Mouse (Mus musculus) stomach, embryonic 14.5 days (tissue): Measurements from ENCODE around the gene 4632433K11Rik. TPM values are rescaled to one million over a fixed set of nuclear protein-coding genes. Genes with fewer than 3 reads are reported as not detected.

Experiments
- ATAC-seq: fragments of 200-750 bp; cut with Nextera tagmentation; 2 replicates; pipeline ENCODE4 v1.8.0; 2017; ENCODE audit warnings: low read depth, moderate TSS enrichment; ENCODE audit not compliant: insufficient number of reproducible peaks, insufficient read depth, low FRiP score
- H3K27ac ChIP-seq: fragments of 300-500 bp; sonication (generic); 2 replicates; pipeline ENCODE4 v1.5.1; 2014; ENCODE audit warnings: mild to moderate bottlenecking, low read length, moderate library complexity, mixed read lengths
- H3K27me3 ChIP-seq: fragments of 300-500 bp; sonication (generic); 2 replicates; pipeline ENCODE4 v1.6.1; 2014; ENCODE audit warnings: low read length, control low read depth, mixed read lengths; ENCODE audit not compliant: control insufficient read depth, insufficient read depth
- H3K36me3 ChIP-seq: fragments of 300-500 bp; sonication (generic); 2 replicates; pipeline ENCODE4 v1.6.1; 2014; ENCODE audit warnings: mild to moderate bottlenecking, control low read depth, low read length, moderate library complexity, mixed read lengths; ENCODE audit not compliant: control insufficient read depth, insufficient read depth
- H3K4me1 ChIP-seq: fragments of 300-500 bp; sonication (generic); 2 replicates; pipeline ENCODE4 v1.6.1; 2014; ENCODE audit warnings: low read length, control low read depth, mixed read lengths; ENCODE audit not compliant: control insufficient read depth, insufficient read depth
- H3K4me2 ChIP-seq: fragments of 300-500 bp; sonication (generic); replicated peaks from 2 replicates; pipeline ENCODE4 v1.6.1; 2014; ENCODE audit warnings: low read depth, low read length, control low read depth
- H3K4me3 ChIP-seq: fragments of 300-500 bp; sonication (generic); 2 replicates; pipeline ENCODE4 v1.5.1; 2014; ENCODE audit warnings: low read depth, low read length, control low read depth
- H3K9ac ChIP-seq: fragments of 300-500 bp; sonication (generic); replicated peaks from 2 replicates; pipeline ENCODE4 v1.6.1; 2014; ENCODE audit warnings: low read depth, mild to moderate bottlenecking, control low read depth, low read length, moderate library complexity, mixed read lengths
- H3K9me3 ChIP-seq: fragments of 300-500 bp; sonication (generic); 2 replicates; pipeline ENCODE4 v1.6.1; 2016; ENCODE audit warnings: low read depth, low read length, control low read depth; ENCODE audit not compliant: control insufficient read depth
- WGBS: fragments of 180-500 bp; shearing (Covaris S2); extraction: QIAGEN DNeasy Blood & Tissue Kit; methylation state at CpG from one replicate; pipeline ENCODE4 v1.1.7; 2014; 5-methylcytosine and 5-hydroxymethylcytosine counted together
- polyA plus RNA-seq: library from polyadenylated mRNA; unstranded; fragments of >200 nt; fragmentation: Nextera tagmentation; extraction: Ambion mirVana; gene quantifications from 2 replicates; pipeline ENCODE4 v1.2.1, GENCODE M21; 2014

The 4632433K11Rik gene
- polyA plus RNA-seq, 1 experiment from 2014 or later, result not detected

DNA sequence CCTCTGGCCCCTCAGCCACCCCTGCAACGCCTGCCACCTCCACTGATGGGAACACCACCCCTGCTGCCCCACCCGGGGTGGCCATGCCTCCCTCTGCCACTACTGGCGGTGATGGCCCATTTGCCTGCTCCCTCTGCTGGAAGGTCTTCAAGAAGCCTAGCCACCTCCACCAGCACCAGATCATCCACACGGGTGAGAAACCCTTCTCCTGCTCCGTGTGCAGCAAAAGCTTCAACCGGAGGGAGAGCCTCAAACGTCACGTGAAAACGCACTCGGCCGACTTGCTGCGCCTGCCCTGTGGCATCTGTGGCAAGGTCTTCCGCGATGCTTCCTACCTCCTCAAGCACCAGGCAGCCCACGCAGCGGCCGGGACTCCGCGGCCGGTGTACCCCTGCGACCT lies 4.0 kb upstream of the 4632433K11Rik start:
- H3K4me1 ChIP-seq, result no peaks in the 10 kb centered on the region
- no peak overlapping the region for H3K4me3 ChIP-seq
- WGBS, result 91% methylated on average over 21 of the region's 21 CpGs
- H3K36me3 ChIP-seq, result peaks cover 67% of the 10 kb centered on the region
- H3K27ac ChIP-seq, result no peak overlapping the region
- H3K27me3 ChIP-seq, result no peaks in the 10 kb centered on the region
- peaks cover 38% of the 10 kb centered on the region for H3K9me3 ChIP-seq
- no peak overlapping the region for H3K9ac ChIP-seq
- H3K4me2 ChIP-seq, result no peak overlapping the region
- ATAC-seq, result no peak

DNA sequence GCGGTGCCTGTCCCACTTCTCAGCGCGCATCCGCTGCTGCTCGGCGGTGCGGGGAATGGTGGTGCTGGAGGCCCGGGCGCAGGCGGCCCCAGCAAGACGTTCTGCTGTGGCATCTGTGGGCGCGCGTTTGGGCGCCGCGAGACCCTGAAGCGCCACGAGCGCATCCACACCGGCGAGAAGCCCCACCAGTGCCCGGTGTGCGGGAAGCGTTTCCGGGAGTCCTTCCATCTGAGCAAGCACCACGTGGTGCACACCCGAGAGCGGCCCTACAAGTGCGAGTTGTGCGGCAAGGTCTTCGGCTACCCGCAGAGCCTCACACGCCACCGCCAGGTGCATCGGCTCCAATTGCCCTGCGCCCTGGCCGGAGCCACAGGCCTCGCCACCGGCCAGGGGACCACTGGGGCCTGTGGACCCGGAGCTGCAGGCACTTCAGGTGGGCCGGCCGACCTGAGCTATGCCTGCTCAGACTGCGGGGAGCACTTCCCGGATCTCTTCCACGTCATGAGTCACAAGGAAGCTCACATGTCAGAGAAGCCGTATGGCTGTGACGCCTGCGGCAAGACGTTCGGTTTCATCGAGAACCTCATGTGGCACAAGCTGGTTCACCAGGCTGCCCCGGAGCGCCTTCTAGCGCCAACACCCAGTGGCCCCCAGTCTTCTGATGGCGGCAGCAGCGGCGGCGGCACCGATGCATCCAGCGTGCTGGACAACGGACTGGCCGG lies 3.2 kb upstream of the 4632433K11Rik start:
- ATAC-seq, result no peak
- H3K27ac ChIP-seq, result no peak overlapping the region
- H3K9me3 ChIP-seq, result peaks cover 38% of the 10 kb centered on the region
- H3K4me2 ChIP-seq, result no peak overlapping the region
- no peak overlapping the region for H3K9ac ChIP-seq
- WGBS, result 84% methylated on average over 61 of the region's 63 CpGs
- no peaks in the 10 kb centered on the region for H3K4me1 ChIP-seq
- H3K36me3 ChIP-seq, result peaks cover 70% of the 10 kb centered on the region
- H3K27me3 ChIP-seq, result no peaks in the 10 kb centered on the region
- H3K4me3 ChIP-seq, result no peak overlapping the region

DNA sequence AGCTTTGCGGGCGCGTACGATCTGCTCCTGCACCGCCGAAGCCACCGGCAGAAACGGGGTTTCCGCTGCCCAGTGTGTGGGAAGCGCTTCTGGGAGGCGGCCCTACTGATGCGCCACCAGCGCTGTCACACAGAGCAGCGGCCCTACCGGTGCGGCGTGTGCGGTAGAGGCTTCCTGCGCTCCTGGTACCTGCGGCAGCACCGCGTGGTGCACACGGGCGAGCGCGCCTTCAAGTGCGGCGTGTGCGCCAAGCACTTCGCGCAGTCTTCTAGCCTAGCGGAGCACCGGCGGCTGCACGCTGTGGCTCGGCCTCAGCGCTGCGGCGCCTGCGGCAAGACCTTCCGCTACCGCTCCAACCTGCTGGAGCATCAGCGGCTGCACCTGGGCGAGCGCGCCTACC lies 2.4 kb upstream of the 4632433K11Rik start:
- Histone ChIP-seq H3K27ac (no peak overlapping the region), H3K4me1 (no peaks in the 10 kb centered on the region), H3K27me3 (no peaks in the 10 kb centered on the region), H3K4me3 (no peak overlapping the region), H3K9me3 (peaks cover 38% of the 10 kb centered on the region), H3K9ac (no peak overlapping the region), H3K4me2 (no peak overlapping the region), H3K36me3 (peaks cover 75% of the 10 kb centered on the region)
- no peak for ATAC-seq
- 83% methylated on average over 46 of the region's 46 CpGs for WGBS

DNA sequence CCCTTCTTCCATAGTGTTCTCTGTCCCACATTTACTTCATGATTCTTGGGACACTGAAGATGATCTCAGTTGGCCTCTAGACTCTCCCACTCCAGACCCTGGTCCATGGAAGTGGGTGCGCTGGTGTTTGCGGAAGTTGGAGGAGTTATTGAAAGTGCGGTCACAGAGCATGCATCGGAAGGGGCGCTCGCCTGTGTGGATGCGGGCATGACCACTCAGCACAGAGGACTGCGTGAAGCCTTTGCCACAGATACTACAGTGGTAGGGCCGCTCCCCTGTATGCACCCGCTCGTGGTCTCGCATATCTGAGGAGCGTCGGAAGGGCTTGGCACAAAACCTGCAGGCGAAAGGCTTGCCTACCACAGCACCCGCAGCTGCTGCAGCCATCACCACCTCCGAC lies 1.7 kb downstream of the 4632433K11Rik start:
- WGBS, result 95% methylated on average over 17 of the region's 17 CpGs
- Histone ChIP-seq H3K4me3 (no peak overlapping the region), H3K4me2 (no peak overlapping the region), H3K27me3 (no peaks in the 10 kb centered on the region), H3K36me3 (peaks cover 47% of the 10 kb centered on the region), H3K27ac (no peak overlapping the region), H3K4me1 (no peaks in the 10 kb centered on the region), H3K9ac (no peak overlapping the region), H3K9me3 (peaks cover 20% of the 10 kb centered on the region)
- ATAC-seq, result no peak

DNA sequence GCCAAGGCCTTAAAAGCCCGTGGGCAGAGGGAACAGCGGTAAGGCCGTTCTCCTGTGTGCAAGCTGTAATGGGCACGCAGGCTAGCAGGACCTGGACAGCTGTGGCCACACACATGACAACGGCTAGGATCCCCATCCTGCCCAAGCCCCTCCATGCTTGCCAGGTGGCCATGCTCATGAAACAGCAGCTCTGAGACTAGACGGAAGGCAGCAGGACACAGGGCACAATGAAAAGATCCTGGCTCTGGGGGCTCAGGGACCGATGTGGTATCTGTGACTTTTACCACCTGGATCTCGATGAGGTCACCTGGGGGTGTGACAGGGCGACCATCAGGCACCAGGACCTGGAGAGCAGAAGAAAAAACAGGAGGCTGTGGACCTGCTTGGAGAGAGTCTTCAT lies 2.2 kb downstream of the 4632433K11Rik start:
- WGBS, result 91% methylated on average over 9 of the region's 9 CpGs
- no peaks in the 10 kb centered on the region for H3K4me1 ChIP-seq
- peaks cover 41% of the 10 kb centered on the region for H3K36me3 ChIP-seq
- H3K9ac ChIP-seq, result no peak overlapping the region
- ATAC-seq, result no peak
- no peak overlapping the region for H3K27ac ChIP-seq
- H3K9me3 ChIP-seq, result peaks cover 15% of the 10 kb centered on the region
- no peaks in the 10 kb centered on the region for H3K27me3 ChIP-seq
- no peak overlapping the region for H3K4me2 ChIP-seq
- no peak overlapping the region for H3K4me3 ChIP-seq

DNA sequence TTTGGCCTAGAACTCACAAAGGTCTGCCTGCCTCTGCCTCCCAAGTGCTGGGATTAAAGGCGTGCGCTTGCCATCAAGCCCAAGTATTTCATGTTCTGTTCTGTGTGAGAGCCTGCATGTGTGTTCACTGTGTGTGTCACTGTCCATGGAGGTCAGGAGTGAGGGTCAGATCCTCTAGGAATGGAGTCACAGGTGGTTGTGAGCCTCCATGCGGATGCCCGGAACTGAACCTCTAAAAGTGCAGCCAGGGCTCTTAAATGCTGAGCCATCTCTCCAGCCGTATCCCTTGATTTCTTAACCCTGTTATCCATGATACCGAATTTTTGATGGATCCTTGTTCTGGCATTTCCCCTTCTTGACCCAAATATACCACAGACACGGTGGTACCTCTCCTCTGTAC lies 3.1 kb downstream of the 4632433K11Rik start:
- no peak overlapping the region for H3K4me2 ChIP-seq
- 92% methylated on average over 7 of the region's 7 CpGs for WGBS
- peaks cover 6% of the 10 kb centered on the region; the same call in 1 of the 2 replicates for H3K9me3 ChIP-seq
- no peak overlapping the region for H3K9ac ChIP-seq
- no peak overlapping the region for H3K27ac ChIP-seq
- H3K4me1 ChIP-seq, result no peaks in the 10 kb centered on the region
- H3K36me3 ChIP-seq, result peaks cover 33% of the 10 kb centered on the region
- no peak for ATAC-seq
- H3K27me3 ChIP-seq, result no peaks in the 10 kb centered on the region
- H3K4me3 ChIP-seq, result no peak overlapping the region

DNA sequence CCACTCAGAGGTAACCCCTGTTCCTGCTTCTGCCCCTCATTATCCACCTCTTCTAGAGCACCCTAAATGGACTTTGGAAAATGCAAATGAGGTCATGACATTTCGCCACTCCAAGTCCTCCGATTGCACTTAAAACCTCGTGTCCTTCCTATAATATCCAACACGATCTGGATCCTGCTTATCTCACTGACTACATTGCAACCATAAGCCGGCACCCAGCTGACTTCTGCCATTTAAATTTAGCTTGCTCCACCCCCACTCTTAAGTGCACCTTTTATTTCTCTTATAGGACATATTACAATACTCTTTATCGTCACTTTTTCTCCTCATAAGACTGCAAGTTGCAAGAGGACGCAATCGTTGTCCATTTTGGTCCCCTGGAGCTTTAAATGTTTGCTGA lies 3.5 kb downstream of the 4632433K11Rik start:
- 87% methylated on average over 8 of the region's 8 CpGs for WGBS
- Histone ChIP-seq H3K27ac (peak overlapping the region; percentile 95), H3K4me1 (no peaks in the 10 kb centered on the region), H3K36me3 (peaks cover 28% of the 10 kb centered on the region), H3K4me2 (peak overlapping the region; percentile 44), H3K27me3 (no peaks in the 10 kb centered on the region), H3K4me3 (peak overlapping the region; percentile 57), H3K9me3 (peaks cover 1% of the 10 kb centered on the region; the same call in 1 of the 2 replicates), H3K9ac (no peak overlapping the region)
- no peak for ATAC-seq

DNA sequence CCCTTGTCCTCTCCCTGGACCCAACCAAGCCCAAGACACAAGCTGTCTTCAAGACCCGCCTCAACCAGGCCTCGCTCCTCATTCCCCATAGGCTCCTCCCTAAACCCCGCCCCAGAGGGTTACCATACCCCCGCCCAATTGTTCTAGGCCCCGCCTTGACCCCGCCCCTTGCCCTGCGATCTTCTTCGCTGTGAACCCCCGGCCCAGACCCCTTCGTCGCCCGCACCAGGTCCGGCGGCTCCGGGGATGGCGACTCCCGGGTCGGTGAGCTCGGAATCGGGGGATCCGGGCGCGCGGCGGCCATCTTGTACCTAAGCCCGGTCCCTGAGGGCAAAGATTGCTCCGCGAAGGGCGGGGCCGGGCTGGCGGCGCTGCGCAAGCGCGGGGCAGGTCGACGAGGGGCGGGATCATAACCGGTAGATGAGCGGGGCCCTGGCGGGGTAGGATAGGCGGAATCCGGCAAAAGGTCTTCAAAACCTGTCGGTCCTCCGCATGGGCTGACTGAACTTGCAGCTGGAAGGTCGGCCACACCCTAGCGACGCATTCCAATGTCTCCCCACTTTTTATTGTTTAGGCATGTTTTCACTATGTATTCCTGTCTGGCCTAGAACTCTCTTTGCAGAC lies 4.3 kb downstream of the 4632433K11Rik start, which contains the start of gene Zfp784:
TSS of gene Zfp784 (minus strand) at position 338 of the 624 bp plus-strand sequence.
- Histone ChIP-seq H3K4me2 (peak within 1 kb of the TSS; percentile 44), H3K27ac (peak within 1 kb of the TSS; percentile 95), H3K4me1 (no peaks in the 10 kb centered on the region), H3K36me3 (peaks cover 21% of the 10 kb centered on the region), H3K9ac (peak within 1 kb of the TSS; percentile 63), H3K4me3 (peak within 1 kb of the TSS; percentile 57), H3K27me3 (no peaks in the 10 kb centered on the region), H3K9me3 (no peaks in the 10 kb centered on the region; the same call in 1 of the 2 replicates)
- ATAC-seq, result peak; percentile 96
- under 1% methylated on average over 48 of the region's 48 CpGs for WGBS
